Mouse (Mus musculus) cerebellum, postnatal 10 days (tissue): ENCODE data around the gene Prrg1.
A peak's percentile ranks its signal among the peaks of the same experiment; 100 is the strongest.
"Not testable (repeated sequence)": the region's sequence is repeated elsewhere in the genome, so short reads cannot be mapped to it uniquely, and the experiment has no call there.

Source experiments
- DNase-seq, 2 experiments: peaks; one replicate each; pipeline ENCODE4 v3.0.0; 2021; ENCODE audit warnings: mixed read lengths in 2 of 2

Gene Prrg1

DNA sequence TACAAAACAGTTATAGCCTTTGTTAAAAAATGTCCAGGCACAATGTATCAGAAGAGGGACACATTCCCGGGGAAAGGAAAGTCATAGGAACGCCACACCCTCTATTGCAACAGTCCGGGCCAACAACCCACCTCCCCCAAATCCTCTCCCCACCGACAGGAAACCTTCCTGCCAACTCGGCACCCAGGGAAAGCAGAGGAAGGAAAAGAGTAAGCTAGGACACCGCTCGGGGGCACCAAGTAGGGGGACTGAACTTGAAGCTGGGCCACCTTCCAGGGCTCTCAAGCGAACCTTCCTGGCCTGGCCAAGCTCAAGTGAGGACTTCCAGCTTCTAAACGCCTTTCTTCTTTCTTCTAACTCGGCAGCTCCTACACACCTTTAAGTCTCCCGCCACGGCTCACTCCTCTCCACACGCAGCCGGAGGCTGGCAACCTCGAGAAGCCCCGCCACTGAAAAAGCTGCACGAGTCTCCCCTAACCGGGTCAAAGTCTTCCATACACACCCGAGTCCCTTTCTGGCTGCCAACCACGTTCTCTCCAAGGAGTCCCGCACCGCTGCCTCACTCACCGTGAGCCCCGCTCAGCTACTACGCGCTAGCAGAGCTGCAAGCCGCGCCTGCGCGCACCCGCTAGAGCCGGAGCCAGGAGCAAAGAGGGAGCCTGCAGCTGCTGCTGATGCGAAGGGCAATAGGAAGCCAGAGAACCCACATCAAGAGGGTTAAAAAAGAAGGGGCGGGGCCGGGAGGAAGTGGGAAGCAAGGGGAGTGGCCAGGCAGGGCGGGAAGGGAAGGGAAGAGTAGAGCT is at the start of gene Prrg1:
TSS of gene Prrg1 (minus strand) at position 695 of the 803 bp plus-strand sequence.
- DNase-seq: peak; percentile 61 to 75

GRCm38 (mm10) chrX:78605814-78606213 is 22.1 kb upstream of the Prrg1 start:
- no peak for DNase-seq

- no peak for DNase-seq
Measured at GRCm38 (mm10) chrX:78593138-78593537, 9.4 kb upstream of the Prrg1 start.

GRCm38 (mm10) chrX:78582854-78583201 is 868 bp downstream of the Prrg1 start:
- DNase-seq: peak; percentile 45 to 68

DNA sequence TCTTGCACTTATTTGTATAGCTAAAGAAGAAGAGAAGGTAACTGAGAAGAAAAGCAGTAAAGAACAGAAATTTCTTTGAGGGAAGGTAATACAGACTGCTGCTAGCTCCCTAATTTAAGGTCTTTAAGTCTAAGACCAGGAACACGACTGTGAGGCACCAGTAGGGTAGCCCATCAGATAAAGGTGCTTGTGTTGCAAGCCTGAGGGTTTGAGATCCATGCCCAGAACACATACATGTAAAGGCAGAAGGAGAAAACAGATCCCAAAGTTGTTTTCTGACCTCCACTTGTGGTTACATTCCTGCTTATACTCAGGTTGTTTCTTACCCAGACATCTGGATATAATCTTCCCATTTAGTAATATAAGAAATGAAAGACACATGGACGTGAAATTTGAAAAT is 20.2 kb downstream of the Prrg1 start:
- no peak for DNase-seq

- no peak for DNase-seq
Measured at GRCm38 (mm10) chrX:78553399-78553798, 30.3 kb downstream of the Prrg1 start.

- DNase-seq: no peak
Measured at GRCm38 (mm10) chrX:78552704-78553103, 31.0 kb downstream of the Prrg1 start.

- DNase-seq: peak in 1 of 2 experiments; percentile 0
Measured at GRCm38 (mm10) chrX:78547696-78548095, 36.0 kb downstream of the Prrg1 start.

GRCm38 (mm10) chrX:78539734-78540133 is 44.0 kb downstream of the Prrg1 start:
- peak in 1 of 2 experiments; percentile 2 for DNase-seq

DNA sequence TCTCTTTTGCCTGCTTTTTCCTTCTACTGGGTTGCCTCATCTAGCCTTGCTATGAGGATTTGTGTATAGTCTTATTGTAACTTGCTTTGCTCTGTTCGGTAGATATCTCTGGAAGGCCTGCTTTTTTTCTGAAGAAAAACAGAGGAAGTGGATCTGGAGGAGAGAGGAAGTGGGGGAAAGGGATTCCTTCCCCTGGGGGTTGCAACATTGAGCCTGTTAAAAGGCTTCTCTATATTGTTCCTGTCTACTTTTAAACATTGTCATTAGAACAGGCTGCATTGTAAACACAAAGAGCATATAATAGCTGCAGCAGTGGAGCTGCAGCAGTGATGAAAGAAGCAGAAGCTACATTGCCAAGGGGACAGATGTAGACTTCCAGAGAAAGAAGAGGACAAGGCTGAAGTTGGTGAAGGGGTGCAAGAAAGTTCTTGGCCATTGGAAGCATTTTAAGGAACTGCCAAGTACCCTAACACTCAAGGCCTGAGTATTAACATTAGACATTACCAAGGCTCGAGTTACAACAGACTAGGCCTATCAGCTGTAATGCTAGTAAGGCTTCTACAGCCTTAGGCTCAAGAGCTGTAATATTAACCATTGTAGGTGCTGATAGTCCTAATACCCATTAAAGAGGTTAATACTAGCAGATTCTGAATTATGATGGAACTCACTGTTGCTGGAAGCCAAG is 44.9 kb downstream of the Prrg1 start:
- no peak for DNase-seq

- DNase-seq: no peak
Measured at GRCm38 (mm10) chrX:78518301-78518700, 65.4 kb downstream of the Prrg1 start.

DNA sequence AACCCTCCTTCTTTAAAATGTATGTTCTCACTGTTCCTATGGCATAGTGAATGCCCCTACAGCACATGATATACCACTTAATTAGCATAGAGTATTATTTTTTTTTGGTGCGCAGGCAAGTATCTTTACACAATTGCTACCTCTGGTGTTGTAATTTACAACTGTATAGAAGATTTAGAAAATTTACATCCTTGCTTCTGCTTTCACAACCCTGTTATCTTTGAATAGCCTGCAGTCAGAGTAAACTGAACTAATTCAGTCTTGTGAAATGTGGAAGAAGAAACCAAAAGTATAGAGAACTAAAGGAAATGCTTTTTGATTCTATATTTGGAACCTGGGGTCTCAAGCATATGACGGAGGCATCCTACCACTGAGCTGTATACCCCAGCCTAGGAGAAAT is 100.7 kb downstream of the Prrg1 start:
- no peak for DNase-seq

DNA sequence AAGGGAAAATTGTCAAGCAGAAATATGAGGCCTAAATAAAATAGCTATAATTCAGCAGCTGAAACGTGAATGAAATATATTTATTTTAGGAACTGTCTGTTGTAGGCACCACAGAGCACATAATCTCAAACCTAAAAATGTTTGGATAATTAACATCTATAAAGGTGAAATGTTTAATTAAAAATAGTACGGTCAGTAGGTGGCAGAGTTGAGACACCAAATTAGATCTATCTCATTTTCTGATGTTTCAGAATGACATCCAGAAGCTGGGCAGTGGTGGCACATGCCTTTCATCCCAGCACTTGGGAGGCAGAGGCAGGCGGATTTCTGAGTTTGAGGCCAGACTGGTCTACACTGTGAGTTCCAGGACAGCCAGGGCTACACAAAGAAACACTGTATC is 104.0 kb downstream of the Prrg1 start:
- DNase-seq: peak in 1 of 2 experiments; percentile 4

DNA sequence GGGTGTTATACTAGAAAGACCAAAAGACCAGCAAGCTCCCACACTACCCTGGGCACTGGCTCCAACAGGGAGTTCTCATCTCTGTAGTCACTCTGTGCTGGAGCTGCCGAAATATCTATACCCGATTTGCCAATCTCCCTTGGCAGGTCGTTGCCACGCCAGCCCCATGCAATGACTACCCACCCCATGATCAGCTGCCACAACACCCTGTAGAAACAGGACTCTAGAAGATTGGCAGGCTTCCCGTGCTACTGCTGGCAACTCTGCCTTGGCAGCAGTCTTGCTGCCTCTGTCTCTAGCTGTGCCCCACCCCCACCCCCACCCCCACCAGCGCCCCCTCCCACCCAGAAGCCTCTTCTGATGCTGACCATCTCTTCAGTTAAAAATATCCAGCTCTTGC is 149.3 kb downstream of the Prrg1 start:
- DNase-seq: peak; percentile 76 to 78

- not testable (repeated sequence) for DNase-seq
Measured at GRCm38 (mm10) chrX:78403346-78403745, 180.3 kb downstream of the Prrg1 start.
